Mouse (Mus musculus): ENCODE measurements around the gene Npy4r. TPM values are rescaled to one million over a fixed set of nuclear protein-coding genes. Genes with fewer than 3 reads are reported as not detected.

Gene Npy4r
- total and polyA plus RNA-seq, 3 experiments, result 0.11 TPM; not detected in 2

GRCm38 (mm10) chr14:34190361-34190760 lies 38.1 kb upstream of the Npy4r start:
- Histone ChIP-seq H3K27me3 (ENCODE audit: insufficient read depth, low read length) (peaks cover 7% of the 10 kb centered on the region; the same call in 1 of the 2 replicates), H3K4me3 (ENCODE audit: low read depth, low read length) (no peak overlapping the region), H3K9me3 (replicated peaks) (no peaks in the 10 kb centered on the region), H3K4me1 (ENCODE audit: insufficient read depth, low read depth, low read length) (peaks cover 8% of the 10 kb centered on the region), H3K36me3 (replicated peaks) (no peaks in the 10 kb centered on the region)
- ATAC-seq (ENCODE audit: extremely low read depth, insufficient number of reproducible peaks, low FRiP score, poor library complexity, severe bottlenecking) (peak; percentile 75), DNase-seq (ENCODE audit: low spot score) (peak; percentile 13)
- TF ChIP-seq TAL1 (conservative IDR thresholded peaks at IDR 0.05; ENCODE audit: low read depth, low read length) (no peak), GATA1 (IDR thresholded peaks at IDR 0.05; ENCODE audit: borderline replicate concordance, low read length) (no peak), POLR2AphosphoS5 (IDR thresholded peaks at IDR 0.05; ENCODE audit: insufficient replicate concordance, low read depth, low read length) (no peak), CTCF (IDR thresholded peaks at IDR 0.05; ENCODE audit: low read depth, low read length) (no peak), GATA2 (IDR thresholded peaks at IDR 0.05; ENCODE audit: borderline replicate concordance, low read depth, low read length) (no peak)

- TF ChIP-seq TAL1 (conservative IDR thresholded peaks at IDR 0.05; ENCODE audit: low read depth, low read length) (no peak), GATA1 (IDR thresholded peaks at IDR 0.05; ENCODE audit: borderline replicate concordance, low read length) (no peak), POLR2AphosphoS5 (IDR thresholded peaks at IDR 0.05; ENCODE audit: insufficient replicate concordance, low read depth, low read length) (no peak), GATA2 (IDR thresholded peaks at IDR 0.05; ENCODE audit: borderline replicate concordance, low read depth, low read length) (no peak), CTCF (IDR thresholded peaks at IDR 0.05; ENCODE audit: low read depth, low read length) (peak; percentile 46; the same call in 1 of the 2 replicates)
- H3K4me1 ChIP-seq (ENCODE audit: insufficient read depth, low read depth, low read length), result peaks cover 8% of the 10 kb centered on the region
- DNase-seq (ENCODE audit: low spot score), result peak; percentile 15
- H3K36me3 ChIP-seq (replicated peaks), result no peaks in the 10 kb centered on the region
- peak; percentile 35; the same call in 1 of the 2 replicates for ATAC-seq (ENCODE audit: extremely low read depth, insufficient number of reproducible peaks, low FRiP score, poor library complexity, severe bottlenecking)
- H3K27me3 ChIP-seq (ENCODE audit: insufficient read depth, low read length), result no peaks in the 10 kb centered on the region
- H3K9me3 ChIP-seq (replicated peaks), result no peaks in the 10 kb centered on the region
- H3K4me3 ChIP-seq (ENCODE audit: low read depth, low read length), result no peak overlapping the region
Measured at GRCm38 (mm10) chr14:34188629-34189028, 36.3 kb upstream of the Npy4r start.

- no peak for ATAC-seq (ENCODE audit: extremely low read depth, insufficient number of reproducible peaks, low FRiP score, poor library complexity, severe bottlenecking)
Measured at GRCm38 (mm10) chr14:34183101-34183500, 30.8 kb upstream of the Npy4r start.

DNA sequence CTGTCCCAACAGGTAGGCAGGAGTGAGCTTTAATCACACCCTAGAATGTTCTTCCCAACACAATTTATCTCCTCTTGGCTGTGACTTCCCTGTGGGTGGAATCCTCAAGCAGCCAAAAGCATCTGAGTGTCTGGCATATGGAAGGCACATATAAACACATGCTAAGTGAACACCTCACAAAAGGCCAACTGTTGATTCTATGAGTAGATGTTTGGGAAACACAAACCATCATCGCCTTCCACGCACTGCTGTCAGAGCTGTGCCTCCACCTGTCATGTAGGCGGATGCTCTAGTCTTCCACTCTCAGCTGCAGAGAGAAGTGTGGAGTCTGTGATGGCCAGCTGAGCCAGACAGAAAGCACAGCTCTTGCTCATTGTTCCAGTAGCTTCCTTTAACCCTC lies 27.1 kb upstream of the Npy4r start:
- H3K27me3 ChIP-seq (ENCODE audit: insufficient read depth, low read length), result peaks cover 2% of the 10 kb centered on the region; the same call in 1 of the 2 replicates
- no peak overlapping the region for H3K4me3 ChIP-seq (ENCODE audit: low read depth, low read length)
- TF ChIP-seq TAL1 (conservative IDR thresholded peaks at IDR 0.05; ENCODE audit: low read depth, low read length) (no peak), CTCF (IDR thresholded peaks at IDR 0.05; ENCODE audit: low read depth, low read length) (no peak), GATA1 (IDR thresholded peaks at IDR 0.05; ENCODE audit: borderline replicate concordance, low read length) (no peak), POLR2AphosphoS5 (IDR thresholded peaks at IDR 0.05; ENCODE audit: insufficient replicate concordance, low read depth, low read length) (no peak), GATA2 (IDR thresholded peaks at IDR 0.05; ENCODE audit: borderline replicate concordance, low read depth, low read length) (no peak)
- H3K4me1 ChIP-seq (ENCODE audit: insufficient read depth, low read depth, low read length), result no peaks in the 10 kb centered on the region
- DNase-seq (ENCODE audit: low spot score) (no peak), ATAC-seq (ENCODE audit: extremely low read depth, insufficient number of reproducible peaks, low FRiP score, poor library complexity, severe bottlenecking) (no peak)
- H3K36me3 ChIP-seq (replicated peaks), result no peaks in the 10 kb centered on the region
- no peaks in the 10 kb centered on the region for H3K9me3 ChIP-seq (replicated peaks)

More at GRCm38 (mm10) chr14:34183101-34183500, 30.8 kb upstream of the Npy4r start:
- no peak for DNase-seq (ENCODE audit: low spot score)
- H3K4me1 ChIP-seq (ENCODE audit: insufficient read depth, low read depth, low read length), result no peaks in the 10 kb centered on the region
- H3K4me3 ChIP-seq (ENCODE audit: low read depth, low read length), result no peak overlapping the region
- peaks cover 2% of the 10 kb centered on the region; the same call in 1 of the 2 replicates for H3K27me3 ChIP-seq (ENCODE audit: insufficient read depth, low read length)
- H3K9me3 ChIP-seq (replicated peaks), result no peaks in the 10 kb centered on the region
- TF ChIP-seq GATA1 (IDR thresholded peaks at IDR 0.05; ENCODE audit: borderline replicate concordance, low read length), result no peak
- no peak for TF ChIP-seq CTCF (IDR thresholded peaks at IDR 0.05; ENCODE audit: low read depth, low read length)
- no peaks in the 10 kb centered on the region for H3K36me3 ChIP-seq (replicated peaks)

DNA sequence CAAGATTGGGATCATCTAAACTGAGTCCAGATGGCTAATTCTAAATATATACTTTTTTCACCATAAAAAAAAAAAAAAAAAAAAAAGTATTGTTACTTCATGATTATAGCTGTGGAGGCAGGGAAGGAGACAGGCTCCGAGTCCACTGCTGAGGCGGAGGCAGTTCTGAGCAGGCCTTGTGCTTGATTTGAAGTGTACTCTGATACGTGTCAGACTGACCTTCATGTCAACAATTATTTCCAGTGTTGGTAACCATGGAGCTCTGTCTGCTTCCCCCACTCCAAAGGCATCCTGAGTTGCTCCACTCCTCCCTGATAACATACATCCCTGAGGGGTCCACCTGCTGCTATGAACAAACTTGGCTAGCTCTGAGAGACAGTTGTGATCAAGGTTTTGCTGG lies 18.8 kb upstream of the Npy4r start:
- Histone ChIP-seq H3K36me3 (replicated peaks) (no peaks in the 10 kb centered on the region), H3K27me3 (ENCODE audit: insufficient read depth, low read length) (no peaks in the 10 kb centered on the region), H3K9me3 (replicated peaks) (no peaks in the 10 kb centered on the region), H3K4me3 (ENCODE audit: low read depth, low read length) (no peak overlapping the region), H3K4me1 (ENCODE audit: insufficient read depth, low read depth, low read length) (no peaks in the 10 kb centered on the region)
- DNase-seq (ENCODE audit: low spot score) (no peak), ATAC-seq (ENCODE audit: extremely low read depth, insufficient number of reproducible peaks, low FRiP score, poor library complexity, severe bottlenecking) (no peak)
- TF ChIP-seq CTCF (IDR thresholded peaks at IDR 0.05; ENCODE audit: low read depth, low read length) (no peak), GATA2 (IDR thresholded peaks at IDR 0.05; ENCODE audit: borderline replicate concordance, low read depth, low read length) (no peak), GATA1 (IDR thresholded peaks at IDR 0.05; ENCODE audit: borderline replicate concordance, low read length) (no peak), TAL1 (conservative IDR thresholded peaks at IDR 0.05; ENCODE audit: low read depth, low read length) (no peak), POLR2AphosphoS5 (IDR thresholded peaks at IDR 0.05; ENCODE audit: insufficient replicate concordance, low read depth, low read length) (no peak)

DNA sequence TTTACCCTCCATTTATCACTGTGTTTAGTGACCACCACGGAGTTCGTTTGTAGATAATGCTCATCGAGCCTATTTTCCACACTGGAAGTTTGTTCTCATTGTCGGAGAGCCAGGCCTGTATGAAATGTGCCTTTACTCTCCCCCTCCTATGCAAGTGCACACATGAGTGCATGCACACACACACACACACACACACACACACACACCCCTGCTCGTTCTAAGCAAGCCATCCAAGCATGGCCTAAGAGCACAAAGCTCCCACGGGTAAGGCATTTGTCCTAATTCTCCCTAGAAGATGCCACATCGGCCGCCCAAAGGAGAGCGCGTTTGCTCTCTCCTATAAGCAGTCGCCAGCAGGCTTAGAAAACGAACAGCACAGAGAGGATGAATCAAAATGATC lies 3.5 kb upstream of the Npy4r start:
- no peaks in the 10 kb centered on the region for H3K4me1 ChIP-seq (ENCODE audit: insufficient read depth, low read depth, low read length)
- DNase-seq (ENCODE audit: low spot score) (no peak), ATAC-seq (ENCODE audit: extremely low read depth, insufficient number of reproducible peaks, low FRiP score, poor library complexity, severe bottlenecking) (no peak)
- H3K27me3 ChIP-seq (ENCODE audit: insufficient read depth, low read length), result no peaks in the 10 kb centered on the region
- no peak overlapping the region for H3K4me3 ChIP-seq (ENCODE audit: low read depth, low read length)
- no peaks in the 10 kb centered on the region for H3K36me3 ChIP-seq (replicated peaks)
- H3K9me3 ChIP-seq (replicated peaks), result no peaks in the 10 kb centered on the region
- TF ChIP-seq TAL1 (conservative IDR thresholded peaks at IDR 0.05; ENCODE audit: low read depth, low read length), result no peak
- TF ChIP-seq CTCF (IDR thresholded peaks at IDR 0.05; ENCODE audit: low read depth, low read length), result no peak
- no peak for TF ChIP-seq GATA2 (IDR thresholded peaks at IDR 0.05; ENCODE audit: borderline replicate concordance, low read depth, low read length)
- TF ChIP-seq POLR2AphosphoS5 (IDR thresholded peaks at IDR 0.05; ENCODE audit: insufficient replicate concordance, low read depth, low read length), result no peak
- no peak for TF ChIP-seq GATA1 (IDR thresholded peaks at IDR 0.05; ENCODE audit: borderline replicate concordance, low read length)
